Mouse (Mus musculus): ENCODE data around the gene Nuak1. TPM values are rescaled to one million over a fixed set of nuclear protein-coding genes. Genes with fewer than 3 reads are reported as not detected.

Gene Nuak1
- polyA plus RNA-seq, 1 experiment from 2014 or later, result 2.4 TPM

DNA sequence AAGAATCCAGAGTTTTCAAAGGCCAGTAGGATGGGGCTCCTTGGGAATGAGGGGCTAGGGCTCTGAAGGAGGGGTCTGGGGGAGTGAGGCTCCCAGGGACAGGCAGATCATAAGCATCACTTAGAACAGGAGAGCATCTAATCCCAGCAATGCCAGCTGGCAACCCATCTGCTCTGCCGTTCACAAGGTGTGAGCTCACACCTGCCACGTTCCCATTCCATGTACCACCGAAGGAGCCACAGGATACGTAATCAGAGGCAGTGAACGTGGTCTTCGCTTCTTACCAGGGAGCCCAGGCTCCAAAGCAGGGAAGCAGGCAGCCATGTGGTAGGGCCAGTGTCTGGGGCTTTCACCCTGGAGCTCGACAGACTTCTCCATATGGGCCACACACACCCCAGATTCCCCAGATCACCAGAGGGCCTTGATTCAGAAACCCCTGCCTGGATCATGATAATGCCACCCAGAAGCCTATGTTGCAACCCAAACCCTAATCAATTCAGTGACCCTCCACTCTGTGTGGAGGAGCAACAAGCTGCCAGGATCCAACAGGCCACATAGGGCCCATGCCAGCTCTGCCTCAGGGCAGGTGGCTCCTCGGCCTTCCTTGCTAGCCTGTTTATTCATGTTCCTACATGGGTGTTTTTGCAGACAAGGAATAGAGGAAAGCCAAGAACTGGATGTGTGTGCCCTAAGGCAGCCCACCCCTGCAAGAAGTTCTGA is 25.3 kb downstream of the Nuak1 start:
- WGBS, result 84% methylated on average over 8 of the region's 8 CpGs
- H3K27ac ChIP-seq, result no peak overlapping the region
- H3K27me3 ChIP-seq (ENCODE audit: insufficient read depth, low read length), result no peaks in the 10 kb centered on the region
- no peak for TF ChIP-seq CTCF (IDR thresholded peaks at IDR 0.05; ENCODE audit: low read depth)
- H3K9ac ChIP-seq (ENCODE audit: low read depth, low read length), result no peak overlapping the region
- H3K36me3 ChIP-seq (ENCODE audit: insufficient read depth, low read length), result no peaks in the 10 kb centered on the region
- ATAC-seq (replicated peaks; ENCODE audit: low FRiP score, low read depth) (no peak), DNase-seq (ENCODE audit: low spot score) (no peak)
- no peaks in the 10 kb centered on the region for H3K9me3 ChIP-seq (replicated peaks; ENCODE audit: low read length)
- 0 out of 2 replicates have a peak, but pooled peaks cover 8% of the 10 kb centered on the region for H3K4me1 ChIP-seq (replicated peaks; ENCODE audit: insufficient read depth, low read length)
- no peak overlapping the region for H3K4me2 ChIP-seq (ENCODE audit: low read length)
- no peak overlapping the region for H3K4me3 ChIP-seq (replicated peaks; ENCODE audit: low read depth, low read length)

DNA sequence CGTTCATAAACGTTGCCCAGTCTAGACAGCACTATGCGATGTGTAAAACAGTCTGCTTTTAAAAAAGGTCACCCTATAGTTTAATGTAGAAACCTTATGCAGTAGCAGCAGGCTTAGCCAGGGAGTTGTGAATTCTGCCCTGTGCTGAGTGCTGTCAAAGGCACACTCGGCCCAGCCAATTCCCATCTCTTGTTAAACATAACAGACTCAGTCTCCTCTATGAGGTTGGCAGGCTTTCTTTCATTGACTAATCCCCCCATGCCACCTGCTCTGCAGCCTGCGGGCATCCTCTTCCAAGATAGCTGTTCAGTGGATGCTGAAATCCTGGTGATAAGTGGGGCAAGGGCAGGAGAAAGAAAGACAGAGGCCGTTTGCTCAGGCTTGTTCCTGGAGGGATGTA is 27.1 kb downstream of the Nuak1 start:
- WGBS, result 75% methylated on average over 6 of the region's 6 CpGs
- TF ChIP-seq CTCF (IDR thresholded peaks at IDR 0.05; ENCODE audit: low read depth), result no peak
- H3K36me3 ChIP-seq (ENCODE audit: insufficient read depth, low read length), result no peaks in the 10 kb centered on the region
- ATAC-seq (replicated peaks; ENCODE audit: low FRiP score, low read depth) (no peak), DNase-seq (ENCODE audit: low spot score) (no peak)
- H3K9ac ChIP-seq (ENCODE audit: low read depth, low read length), result no peak overlapping the region
- H3K4me1 ChIP-seq (replicated peaks; ENCODE audit: insufficient read depth, low read length), result 0 out of 2 replicates have a peak, but pooled peaks cover 10% of the 10 kb centered on the region
- no peak overlapping the region for H3K4me2 ChIP-seq (ENCODE audit: low read length)
- H3K27ac ChIP-seq, result no peak overlapping the region
- no peaks in the 10 kb centered on the region for H3K27me3 ChIP-seq (ENCODE audit: insufficient read depth, low read length)
- H3K9me3 ChIP-seq (replicated peaks; ENCODE audit: low read length), result no peaks in the 10 kb centered on the region
- H3K4me3 ChIP-seq (replicated peaks; ENCODE audit: low read depth, low read length), result no peak overlapping the region

DNA sequence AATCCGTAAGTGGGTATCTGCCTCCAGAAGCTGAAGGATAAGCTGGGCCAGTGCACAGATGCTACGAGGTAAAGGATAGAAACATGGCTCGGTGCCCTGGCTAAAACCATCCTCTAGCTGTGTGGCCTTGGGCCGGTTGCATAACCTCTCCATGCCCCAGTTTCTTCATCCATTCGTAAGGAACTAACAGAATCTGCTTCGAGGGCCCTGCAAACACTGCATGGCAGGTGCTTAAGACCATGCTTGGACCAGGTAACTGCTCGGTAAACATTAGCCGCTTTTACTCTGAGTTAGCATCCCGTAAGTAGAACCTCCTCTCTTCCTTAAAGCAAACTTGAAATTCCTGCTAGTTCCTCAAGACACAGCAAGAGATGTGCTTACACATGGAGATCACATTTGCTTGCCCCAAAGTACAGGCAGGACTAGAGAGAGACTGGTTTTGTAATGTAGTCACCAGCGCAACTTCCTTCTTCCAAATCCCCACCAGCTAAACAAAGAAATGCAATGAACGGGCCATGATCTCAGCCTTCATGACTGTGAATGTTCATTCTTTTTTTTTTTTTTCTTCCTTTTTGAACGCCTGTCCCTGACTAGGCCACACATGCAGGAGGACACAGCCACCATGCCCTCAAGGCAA is 28.0 kb downstream of the Nuak1 start:
- no peak for ATAC-seq (replicated peaks; ENCODE audit: low FRiP score, low read depth)
- Histone ChIP-seq H3K27me3 (ENCODE audit: insufficient read depth, low read length) (no peaks in the 10 kb centered on the region), H3K4me3 (replicated peaks; ENCODE audit: low read depth, low read length) (no peak overlapping the region), H3K9me3 (replicated peaks; ENCODE audit: low read length) (no peaks in the 10 kb centered on the region), H3K4me2 (ENCODE audit: low read length) (no peak overlapping the region), H3K9ac (ENCODE audit: low read depth, low read length) (no peak overlapping the region), H3K4me1 (replicated peaks; ENCODE audit: insufficient read depth, low read length) (0 out of 2 replicates have a peak, but pooled peaks cover 8% of the 10 kb centered on the region), H3K27ac (no peak overlapping the region), H3K36me3 (ENCODE audit: insufficient read depth, low read length) (no peaks in the 10 kb centered on the region)
- no peak for TF ChIP-seq CTCF (IDR thresholded peaks at IDR 0.05; ENCODE audit: low read depth)
- 81% methylated on average over 12 of the region's 12 CpGs for WGBS
- DNase-seq (ENCODE audit: low spot score), result no peak

DNA sequence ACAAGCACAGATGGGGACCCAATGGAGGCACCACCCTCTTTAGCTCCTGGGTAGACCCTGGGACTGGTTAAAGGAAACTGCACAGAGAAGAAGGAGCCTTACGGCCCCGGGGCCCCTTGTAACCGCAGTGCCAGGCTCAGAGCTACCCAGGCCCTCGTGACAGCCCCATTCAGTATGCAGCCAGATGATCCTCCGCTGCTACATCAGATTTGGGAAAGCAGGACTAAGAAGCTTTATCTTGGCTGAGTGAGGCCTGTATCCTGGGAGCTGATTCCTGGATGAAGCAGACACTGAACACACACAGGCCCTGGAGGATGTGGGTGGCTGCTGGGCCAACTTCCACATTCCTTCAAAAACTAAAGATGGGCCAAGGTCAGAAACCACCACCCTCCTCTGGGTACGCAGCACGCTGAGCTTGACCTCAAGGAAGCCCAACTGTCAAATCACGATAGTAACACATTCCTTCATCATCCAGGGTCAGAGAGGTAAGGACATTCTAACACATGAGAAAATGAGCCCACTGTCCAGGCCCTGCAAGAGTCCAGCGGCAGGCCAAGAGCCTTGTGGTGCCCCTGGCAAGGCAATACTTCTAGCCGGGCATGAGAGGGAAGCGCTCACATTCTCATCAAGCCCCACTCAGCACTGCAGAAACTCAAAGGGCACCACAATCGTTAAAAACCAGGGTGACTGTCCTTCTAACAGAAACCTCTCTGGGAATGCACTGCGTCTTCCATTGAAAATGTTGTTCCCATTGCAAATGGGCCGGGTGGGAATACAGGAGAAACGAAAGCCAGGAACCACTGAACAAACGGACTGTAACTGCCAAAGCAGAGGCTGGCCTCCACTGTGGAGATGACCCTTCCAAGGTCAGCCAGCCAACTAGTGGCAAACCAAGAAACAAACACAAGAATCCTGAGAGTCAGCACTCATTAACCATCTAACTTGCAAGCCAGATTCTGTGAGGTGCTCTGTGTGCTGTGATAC is 29.0 kb downstream of the Nuak1 start:
- ATAC-seq (replicated peaks; ENCODE audit: low FRiP score, low read depth) (no peak), DNase-seq (ENCODE audit: low spot score) (no peak)
- 73% methylated on average over 16 of the region's 16 CpGs for WGBS
- no peak overlapping the region for H3K4me3 ChIP-seq (replicated peaks; ENCODE audit: low read depth, low read length)
- H3K9me3 ChIP-seq (replicated peaks; ENCODE audit: low read length), result no peaks in the 10 kb centered on the region
- H3K4me1 ChIP-seq (replicated peaks; ENCODE audit: insufficient read depth, low read length), result 0 out of 2 replicates have a peak, but pooled peaks cover 8% of the 10 kb centered on the region
- no peak overlapping the region for H3K9ac ChIP-seq (ENCODE audit: low read depth, low read length)
- TF ChIP-seq CTCF (IDR thresholded peaks at IDR 0.05; ENCODE audit: low read depth), result no peak
- H3K27me3 ChIP-seq (ENCODE audit: insufficient read depth, low read length), result no peaks in the 10 kb centered on the region
- no peak overlapping the region for H3K4me2 ChIP-seq (ENCODE audit: low read length)
- no peaks in the 10 kb centered on the region for H3K36me3 ChIP-seq (ENCODE audit: insufficient read depth, low read length)
- H3K27ac ChIP-seq, result 0 out of 2 replicates have a peak overlapping the region, but pooled peaks have one; percentile 31

DNA sequence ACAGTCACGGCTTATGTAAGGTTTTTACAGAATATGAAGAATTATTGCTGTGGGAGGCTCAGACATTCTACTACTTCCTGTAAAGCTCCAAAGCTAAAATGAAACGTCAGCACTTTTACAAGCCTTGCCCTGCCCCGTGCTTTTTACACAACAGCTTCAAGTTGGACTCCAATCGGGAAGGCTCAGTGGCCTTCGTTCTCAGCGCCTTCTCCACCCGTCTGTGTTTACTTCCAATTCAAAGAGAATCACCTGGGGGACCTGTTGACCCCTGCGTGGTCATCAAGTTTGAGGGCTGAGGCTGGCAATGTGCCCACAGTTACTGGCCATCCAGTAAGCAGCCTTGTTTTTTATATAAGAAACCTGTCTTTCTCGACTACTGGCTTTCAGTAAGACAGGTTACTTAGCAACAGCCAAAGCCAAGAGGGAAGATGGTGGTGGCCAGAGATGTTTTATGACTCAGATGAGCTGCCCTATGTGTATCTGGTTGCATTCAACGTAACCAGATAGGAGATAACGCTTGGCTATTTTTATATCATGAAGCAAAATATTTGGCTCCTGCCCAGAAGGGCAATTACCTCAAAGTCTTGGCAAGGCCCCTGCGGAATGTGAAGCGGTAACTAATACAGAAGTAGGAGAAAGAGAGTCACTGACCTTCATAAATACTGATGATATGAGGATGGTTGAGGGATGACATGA is 31.3 kb downstream of the Nuak1 start:
- H3K9ac ChIP-seq (ENCODE audit: low read depth, low read length), result no peak overlapping the region

More for the DNA sequence above, 31.3 kb downstream of the Nuak1 start:
- TF ChIP-seq CTCF (IDR thresholded peaks at IDR 0.05; ENCODE audit: low read depth), result no peak
- Histone ChIP-seq H3K4me1 (replicated peaks; ENCODE audit: insufficient read depth, low read length) (peaks cover 9% of the 10 kb centered on the region; the same call in 1 of the 2 replicates), H3K27me3 (ENCODE audit: insufficient read depth, low read length) (no peaks in the 10 kb centered on the region), H3K36me3 (ENCODE audit: insufficient read depth, low read length) (no peaks in the 10 kb centered on the region), H3K4me3 (replicated peaks; ENCODE audit: low read depth, low read length) (no peak overlapping the region), H3K9me3 (replicated peaks; ENCODE audit: low read length) (no peaks in the 10 kb centered on the region), H3K4me2 (ENCODE audit: low read length) (no peak overlapping the region), H3K27ac (no peak overlapping the region)
- 34% methylated on average over 13 of the region's 13 CpGs for WGBS
- peak; percentile 59 for DNase-seq (ENCODE audit: low spot score)
- no peak for ATAC-seq (replicated peaks; ENCODE audit: low FRiP score, low read depth)
